In the genomic region with DNA sequence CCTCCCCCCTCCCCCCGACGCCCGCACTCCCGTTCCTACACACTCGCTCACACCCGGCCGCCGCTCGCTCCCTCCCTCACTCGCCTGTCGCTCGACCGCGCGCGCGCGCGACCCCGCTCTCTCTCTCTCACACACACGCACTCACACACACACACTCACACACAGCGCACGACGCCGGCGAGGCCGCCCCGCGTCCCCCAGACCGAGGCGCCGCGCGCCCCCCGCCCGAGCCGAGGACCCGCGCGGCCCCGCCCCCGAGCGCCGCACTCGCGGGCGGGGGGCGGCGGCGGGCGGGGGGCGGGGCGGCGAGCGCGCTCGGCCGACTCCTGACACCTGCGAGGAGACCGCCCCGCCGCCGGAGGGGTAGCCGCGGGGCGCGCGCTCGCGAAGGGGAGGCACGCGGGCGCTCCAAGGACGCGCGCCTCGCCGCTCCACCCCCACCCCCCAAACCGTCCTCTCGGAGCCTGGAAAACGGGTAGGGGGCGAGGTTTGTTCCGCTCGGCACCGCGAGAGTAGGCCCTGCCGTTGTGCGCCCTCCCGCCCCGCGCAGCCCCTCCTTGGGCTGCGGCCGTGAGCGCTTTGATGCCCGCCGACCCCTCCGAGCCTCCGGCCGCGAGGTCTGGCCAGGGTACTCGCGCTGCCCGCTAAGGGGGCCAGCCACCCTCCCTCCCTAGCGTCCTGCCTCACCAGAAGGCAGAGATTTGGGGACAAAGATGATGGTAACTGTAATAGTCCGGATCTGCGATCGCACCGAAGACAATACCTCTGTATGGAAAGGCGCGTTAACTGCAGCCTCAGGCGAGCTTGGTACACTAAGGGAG, we compare ENCODE assay signal across 8 mouse cellular contexts. TPM values are rescaled to one million over a fixed set of nuclear protein-coding genes. Genes with fewer than 3 reads are reported as not detected.
DNase-seq lines count a peak whose midpoint lies in the region; ATAC-seq and TF ChIP-seq lines count a peak whose summit lies in the region.

No protein-coding gene starts in this region.

- H3K9ac ChIP-seq in ES-Bruce4 (ENCODE audit: low read depth, poor library complexity, severe bottlenecking) = peak overlapping the region; percentile 83
- H3K9ac ChIP-seq in embryonic facial prominence, embryonic 15.5 days = peak overlapping the region; percentile 47
- peak overlapping the region; percentile 33; the same call in 1 of the 2 replicates for H3K9ac ChIP-seq in liver, embryonic 13.5 days

- H3K27ac ChIP-seq in cerebellum, adult 2 months (ENCODE audit: insufficient read depth, low read length) = no peak overlapping the region
- H3K27ac ChIP-seq in ES-Bruce4 (ENCODE audit: insufficient read depth, low read length) = peak overlapping the region; percentile 59
- peak overlapping the region; percentile 22 for H3K27ac ChIP-seq in embryonic facial prominence, embryonic 15.5 days (replicated peaks)
- H3K27ac ChIP-seq in liver, embryonic 13.5 days = no peak overlapping the region

- WGBS in cerebellum, adult 2 months = 2% methylated on average over 108 of the region's 111 CpGs
- WGBS in embryonic facial prominence, embryonic 15.5 days = under 1% methylated on average over 91 of the region's 111 CpGs
- under 1% methylated on average over 99 of the region's 111 CpGs for WGBS in liver, embryonic 13.5 days (ENCODE audit: insufficient replicate concordance)

- TF ChIP-seq POLR2A in cerebellum, adult 2 months (IDR thresholded peaks at IDR 0.05; ENCODE audit: borderline replicate concordance, insufficient read depth, low read length) = no peak
- no peak for TF ChIP-seq POLR2A in ES-Bruce4 (IDR thresholded peaks at IDR 0.05; ENCODE audit: insufficient read depth, low read length)

- peak; percentile 4; the same call in 1 of the 2 replicates for TF ChIP-seq EP300 in ES-Bruce4 (IDR thresholded peaks at IDR 0.05; ENCODE audit: insufficient read depth, low read depth, low read length)

- TF ChIP-seq CTCF in cerebellum, adult 2 months (IDR thresholded peaks at IDR 0.05; ENCODE audit: borderline replicate concordance, insufficient read depth, low read depth, low read length) = no peak
- no peak for TF ChIP-seq CTCF in ES-Bruce4 (IDR thresholded peaks at IDR 0.05; ENCODE audit: low read depth, low read length)

- no peaks in the 10 kb centered on the region for H3K9me3 ChIP-seq in ES-Bruce4 (replicated peaks; ENCODE audit: control insufficient read depth, insufficient read depth, low read length, poor library complexity, severe bottlenecking)
- H3K9me3 ChIP-seq in embryonic facial prominence, embryonic 15.5 days (replicated peaks) = no peaks in the 10 kb centered on the region
- H3K9me3 ChIP-seq in liver, embryonic 13.5 days (replicated peaks) = no peaks in the 10 kb centered on the region

- peak; percentile 22 to 36 for DNase-seq in cerebellum, adult 2 months
- DNase-seq in cerebellum, adult 9-10 months = no peak
- peak; percentile 46 for DNase-seq in induced T-regulatory cell, adult 2 months (ENCODE audit: low read depth)
- DNase-seq in liver, embryonic 13.5 days = no peak
- peak; percentile 85 for DNase-seq in retina, embryonic 14.5 days (ENCODE audit: low spot score)
- DNase-seq in natural killer cell, adult 2 months (ENCODE audit: low spot score in 2 of 2) = no peak

- H3K27me3 ChIP-seq in cerebellum, adult 2 months (ENCODE audit: control insufficient read depth, insufficient read depth, low read length) = peaks cover 2% of the 10 kb centered on the region; the same call in 1 of the 2 replicates
- peaks cover 4% of the 10 kb centered on the region for H3K27me3 ChIP-seq in ES-Bruce4 (ENCODE audit: control insufficient read depth, insufficient read depth, low read length, poor library complexity, severe bottlenecking)
- H3K27me3 ChIP-seq in embryonic facial prominence, embryonic 15.5 days = peaks cover 2% of the 10 kb centered on the region; the same call in 1 of the 2 replicates
- peaks cover 88% of the 10 kb centered on the region for H3K27me3 ChIP-seq in liver, embryonic 13.5 days

- H3K36me3 ChIP-seq in ES-Bruce4 (ENCODE audit: control insufficient read depth, insufficient read depth, low read length, poor library complexity, severe bottlenecking) = no peaks in the 10 kb centered on the region
- no peaks in the 10 kb centered on the region for H3K36me3 ChIP-seq in embryonic facial prominence, embryonic 15.5 days
- H3K36me3 ChIP-seq in liver, embryonic 13.5 days = no peaks in the 10 kb centered on the region

- peak; percentile 86 for ATAC-seq in embryonic facial prominence, embryonic 15.5 days (ENCODE audit: insufficient number of reproducible peaks, low FRiP score, low TSS enrichment, low read depth)
- ATAC-seq in liver, embryonic 13.5 days (ENCODE audit: low read depth) = peak; percentile 41; the same call in 1 of the 2 replicates

- H3K4me1 ChIP-seq in cerebellum, adult 2 months (ENCODE audit: control insufficient read depth, insufficient read depth, low read length) = no peaks in the 10 kb centered on the region
- H3K4me1 ChIP-seq in ES-Bruce4 (ENCODE audit: control insufficient read depth, insufficient read depth, low read length) = no peaks in the 10 kb centered on the region
- peaks cover 8% of the 10 kb centered on the region; the same call in 1 of the 2 replicates for H3K4me1 ChIP-seq in embryonic facial prominence, embryonic 15.5 days
- H3K4me1 ChIP-seq in liver, embryonic 13.5 days (replicated peaks) = 0 out of 2 replicates have a peak, but pooled peaks cover 3% of the 10 kb centered on the region

- H3K4me2 ChIP-seq in embryonic facial prominence, embryonic 15.5 days (replicated peaks) = peak overlapping the region; percentile 85
- H3K4me2 ChIP-seq in liver, embryonic 13.5 days = peak overlapping the region; percentile 80

- peak overlapping the region; percentile 82 for H3K4me3 ChIP-seq in cerebellum, adult 2 months (replicated peaks; ENCODE audit: insufficient read depth, low read depth, low read length)
- peak overlapping the region; percentile 92 for H3K4me3 ChIP-seq in ES-Bruce4 (ENCODE audit: low read depth, low read length)
- peak overlapping the region; percentile 71 for H3K4me3 ChIP-seq in embryonic facial prominence, embryonic 15.5 days (replicated peaks)
- peak overlapping the region; percentile 63 for H3K4me3 ChIP-seq in liver, embryonic 13.5 days (replicated peaks)

RNA-seq across cellular contexts. Expression of gene Rimklb, which starts 12.1 kb away (rescaled TPM):
- 31.0 and 32.7 TPM in 2 replicates for polyA plus RNA-seq in cerebellum, adult 2 months (2012; rRNA removed)
- 81.4 and 87.4 TPM in 2 replicates for polyA plus RNA-seq in ES-Bruce4 (2011; ENCODE audit: insufficient read depth, insufficient read length, low read depth, missing spikeins)
- polyA plus RNA-seq in embryonic facial prominence, embryonic 15.5 days (2015; fragmentation: Nextera tagmentation; extraction: Ambion mirVana) = 6.5 and 11.3 TPM in 2 replicates
- polyA plus RNA-seq in liver, embryonic 13.5 days (2015; fragmentation: Nextera tagmentation; extraction: Ambion mirVana) = 1.3 TPM in 2 replicates

RNA-seq across cellular contexts. Expression of gene Mfap5, which starts 19.1 kb away (rescaled TPM):
- 0.59 and 1.6 TPM in 2 replicates for polyA plus RNA-seq in cerebellum, adult 2 months (2012; rRNA removed)
- polyA plus RNA-seq in ES-Bruce4 (2011; ENCODE audit: insufficient read depth, insufficient read length, low read depth, missing spikeins) = 3.6 and 3.8 TPM in 2 replicates
- polyA plus RNA-seq in embryonic facial prominence, embryonic 15.5 days (2015; fragmentation: Nextera tagmentation; extraction: Ambion mirVana) = 25.7 and 28.4 TPM in 2 replicates
- polyA plus RNA-seq in liver, embryonic 13.5 days (2015; fragmentation: Nextera tagmentation; extraction: Ambion mirVana) = 0.42 and 0.58 TPM in 2 replicates

Comparison
In these comparisons a context has a peak if more than half of its experiments do, and no peak if none do; other contexts are left out.
1. DNase-seq: peak in cerebellum, adult 2 months (2 of 2), induced T-regulatory cell, adult 2 months (single experiment) and retina, embryonic 14.5 days (single experiment); none in cerebellum, adult 9-10 months (single experiment), liver, embryonic 13.5 days (single experiment) and natural killer cell, adult 2 months (0 of 2).
2. H3K27ac ChIP-seq: peak in ES-Bruce4 (single experiment) and embryonic facial prominence, embryonic 15.5 days (single experiment); none in cerebellum, adult 2 months (single experiment) and liver, embryonic 13.5 days (single experiment).
3. H3K9ac ChIP-seq: peak in every context shown above with its lines; median percentile 83 in ES-Bruce4; 47 in embryonic facial prominence, embryonic 15.5 days; 33 in liver, embryonic 13.5 days.
4. Peak in every context shown above with its lines, with median percentiles within 50 percentile points of each other: H3K4me3 ChIP-seq.